Mouse (Mus musculus) hindbrain, embryonic 15.5 days (tissue): ENCODE measurements around the gene Sytl2. TPM values are rescaled to one million over a fixed set of nuclear protein-coding genes. Genes with fewer than 3 reads are reported as not detected.

Experiments used
- ATAC-seq: fragments of 200-750 bp; cut with Nextera tagmentation; 2 replicates; pipeline ENCODE4 v1.8.0; 2017; ENCODE audit warnings: low read depth, moderate number of reproducible peaks, moderate TSS enrichment; ENCODE audit not compliant: low FRiP score
- H3K27ac ChIP-seq: fragments of 300-500 bp; sonication (generic); replicated peaks from 2 replicates; pipeline ENCODE4 v1.5.1; 2015; ENCODE audit warnings: mild to moderate bottlenecking, inconsistent platforms
- H3K27me3 ChIP-seq: fragments of 300-500 bp; sonication (generic); 2 replicates; pipeline ENCODE4 v1.6.1; 2015; ENCODE audit warnings: control low read depth, inconsistent platforms
- H3K36me3 ChIP-seq: fragments of 300-500 bp; sonication (generic); 2 replicates; pipeline ENCODE4 v1.6.1; 2015; ENCODE audit warnings: control low read depth, inconsistent platforms
- H3K4me1 ChIP-seq: fragments of 300-500 bp; sonication (generic); replicated peaks from 2 replicates; pipeline ENCODE4 v1.6.1; 2015; ENCODE audit warnings: control low read depth, inconsistent platforms
- H3K4me2 ChIP-seq: fragments of 300-500 bp; sonication (generic); 2 replicates; pipeline ENCODE4 v1.6.1; 2015; ENCODE audit warnings: moderate library complexity, mild to moderate bottlenecking, inconsistent platforms
- H3K4me3 ChIP-seq: fragments of 300-500 bp; sonication (generic); 2 replicates; pipeline ENCODE4 v1.5.1; 2015; ENCODE audit warnings: mild to moderate bottlenecking, inconsistent platforms
- H3K9ac ChIP-seq: fragments of 300-500 bp; sonication (generic); 2 replicates; pipeline ENCODE4 v1.6.1; 2015; ENCODE audit warnings: inconsistent platforms
- H3K9me3 ChIP-seq: fragments of 300-500 bp; sonication (generic); 2 replicates; pipeline ENCODE4 v1.6.1; 2016; ENCODE audit warnings: control low read depth, inconsistent platforms
- WGBS: fragments of 180-500 bp; shearing (Covaris S2); methylation state at CpG from one replicate; pipeline ENCODE4 v1.1.7; 2015; 5-methylcytosine and 5-hydroxymethylcytosine counted together
- polyA plus RNA-seq: library from polyadenylated mRNA; unstranded; fragments of >200 nt; fragmentation: Nextera tagmentation; extraction: Ambion mirVana; gene quantifications from 2 replicates; pipeline ENCODE4 v1.2.1, GENCODE M21; 2015

The Sytl2 gene
- polyA plus RNA-seq, 1 experiment from 2014 or later, result 8.5 TPM

- no peak overlapping the region for H3K4me2 ChIP-seq
- H3K27ac ChIP-seq, result no peak overlapping the region
- H3K9me3 ChIP-seq, result no peaks in the 10 kb centered on the region
- no peaks in the 10 kb centered on the region for H3K36me3 ChIP-seq
- no peak overlapping the region for H3K9ac ChIP-seq
- ATAC-seq, result no peak
- no peaks in the 10 kb centered on the region for H3K27me3 ChIP-seq
- no peak overlapping the region for H3K4me3 ChIP-seq
- no peaks in the 10 kb centered on the region for H3K4me1 ChIP-seq
- WGBS, result 64% methylated on average over 11 of the region's 11 CpGs
Measured at GRCm38 (mm10) chr7:90280274-90280875, 21.7 kb upstream of the Sytl2 start.

- H3K4me1 ChIP-seq, result no peaks in the 10 kb centered on the region
- no peaks in the 10 kb centered on the region for H3K9me3 ChIP-seq
- no peaks in the 10 kb centered on the region for H3K27me3 ChIP-seq
- ATAC-seq, result no peak
- no peak overlapping the region for H3K4me2 ChIP-seq
- WGBS, result 72% methylated on average over 8 of the region's 8 CpGs
- H3K27ac ChIP-seq, result no peak overlapping the region
- no peak overlapping the region for H3K9ac ChIP-seq
- no peak overlapping the region for H3K4me3 ChIP-seq
- H3K36me3 ChIP-seq, result no peaks in the 10 kb centered on the region
Measured at GRCm38 (mm10) chr7:90280878-90281277, 21.2 kb upstream of the Sytl2 start.

- Histone ChIP-seq H3K4me1 (no peaks in the 10 kb centered on the region), H3K36me3 (no peaks in the 10 kb centered on the region), H3K4me2 (no peak overlapping the region), H3K4me3 (no peak overlapping the region), H3K9me3 (no peaks in the 10 kb centered on the region), H3K27ac (no peak overlapping the region), H3K27me3 (no peaks in the 10 kb centered on the region), H3K9ac (no peak overlapping the region)
- 87% methylated on average over 11 of the region's 11 CpGs for WGBS
- ATAC-seq, result no peak
Measured at GRCm38 (mm10) chr7:90281759-90282546, 20.1 kb upstream of the Sytl2 start.

- Histone ChIP-seq H3K27me3 (no peaks in the 10 kb centered on the region), H3K4me2 (no peak overlapping the region), H3K27ac (no peak overlapping the region), H3K9ac (no peak overlapping the region), H3K36me3 (no peaks in the 10 kb centered on the region), H3K4me1 (no peaks in the 10 kb centered on the region), H3K4me3 (no peak overlapping the region), H3K9me3 (no peaks in the 10 kb centered on the region)
- WGBS, result 91% methylated on average over 1 of the region's 1 CpGs
- no peak for ATAC-seq
Measured at GRCm38 (mm10) chr7:90282786-90283185, 19.3 kb upstream of the Sytl2 start.

GRCm38 (mm10) chr7:90284793-90285192, 17.3 kb upstream of the Sytl2 start:
- Histone ChIP-seq H3K27me3 (no peaks in the 10 kb centered on the region), H3K9ac (no peak overlapping the region), H3K4me1 (no peaks in the 10 kb centered on the region), H3K36me3 (no peaks in the 10 kb centered on the region), H3K27ac (no peak overlapping the region), H3K4me2 (no peak overlapping the region), H3K4me3 (no peak overlapping the region), H3K9me3 (no peaks in the 10 kb centered on the region)
- no peak for ATAC-seq
- WGBS, result 65% methylated on average over 7 of the region's 7 CpGs

- no peaks in the 10 kb centered on the region for H3K9me3 ChIP-seq
- WGBS, result 87% methylated on average over 6 of the region's 6 CpGs
Measured at GRCm38 (mm10) chr7:90291885-90292284, 10.2 kb upstream of the Sytl2 start.

GRCm38 (mm10) chr7:90302647-90303552, 848 bp downstream of the Sytl2 start:
- WGBS, result 6% methylated on average over 27 of the region's 27 CpGs
- ATAC-seq, result peak; percentile 62; the same call in 1 of the 2 replicates
- Histone ChIP-seq H3K9me3 (no peaks in the 10 kb centered on the region), H3K27ac (no peak overlapping the region), H3K4me3 (peak overlapping the region; percentile 60), H3K36me3 (no peaks in the 10 kb centered on the region), H3K4me1 (peaks cover 9% of the 10 kb centered on the region; the same call in 1 of the 2 replicates), H3K9ac (peak overlapping the region; percentile 49), H3K4me2 (peak overlapping the region; percentile 97), H3K27me3 (peaks cover 19% of the 10 kb centered on the region; the same call in 1 of the 2 replicates)

More at GRCm38 (mm10) chr7:90291885-90292284, 10.2 kb upstream of the Sytl2 start:
- Histone ChIP-seq H3K36me3 (no peaks in the 10 kb centered on the region), H3K4me1 (no peaks in the 10 kb centered on the region), H3K27me3 (no peaks in the 10 kb centered on the region), H3K4me3 (no peak overlapping the region), H3K27ac (no peak overlapping the region), H3K4me2 (no peak overlapping the region), H3K9ac (no peak overlapping the region)
- ATAC-seq, result no peak

GRCm38 (mm10) chr7:90306079-90306478, 4.0 kb downstream of the Sytl2 start:
- Histone ChIP-seq H3K4me1 (peaks cover 9% of the 10 kb centered on the region; the same call in 1 of the 2 replicates), H3K36me3 (no peaks in the 10 kb centered on the region), H3K9ac (no peak overlapping the region), H3K4me2 (no peak overlapping the region), H3K27me3 (peaks cover 10% of the 10 kb centered on the region; the same call in 1 of the 2 replicates), H3K4me3 (no peak overlapping the region), H3K27ac (no peak overlapping the region), H3K9me3 (no peaks in the 10 kb centered on the region)
- WGBS, result 9% methylated on average over 3 of the region's 3 CpGs
- no peak for ATAC-seq

GRCm38 (mm10) chr7:90306968-90307367, 4.9 kb downstream of the Sytl2 start:
- H3K27me3 ChIP-seq, result peaks cover 8% of the 10 kb centered on the region; the same call in 1 of the 2 replicates
- no peak overlapping the region for H3K9ac ChIP-seq
- no peak overlapping the region for H3K27ac ChIP-seq
- H3K4me3 ChIP-seq, result no peak overlapping the region
- H3K4me1 ChIP-seq, result peaks cover 9% of the 10 kb centered on the region; the same call in 1 of the 2 replicates
- ATAC-seq, result no peak
- H3K4me2 ChIP-seq, result no peak overlapping the region
- no peaks in the 10 kb centered on the region for H3K36me3 ChIP-seq
- no peaks in the 10 kb centered on the region for H3K9me3 ChIP-seq
- WGBS, result 88% methylated on average over 1 of the region's 1 CpGs

GRCm38 (mm10) chr7:90308003-90308402, 6.0 kb downstream of the Sytl2 start:
- Histone ChIP-seq H3K9ac (no peak overlapping the region), H3K27ac (no peak overlapping the region), H3K4me3 (no peak overlapping the region), H3K27me3 (peaks cover 2% of the 10 kb centered on the region; the same call in 1 of the 2 replicates), H3K36me3 (no peaks in the 10 kb centered on the region), H3K4me1 (peaks cover 2% of the 10 kb centered on the region; the same call in 1 of the 2 replicates), H3K4me2 (no peak overlapping the region), H3K9me3 (no peaks in the 10 kb centered on the region)
- ATAC-seq, result no peak
- 62% methylated on average over 6 of the region's 6 CpGs for WGBS

- no peak for ATAC-seq
Measured at GRCm38 (mm10) chr7:90312151-90312883, 10.3 kb downstream of the Sytl2 start.

More at GRCm38 (mm10) chr7:90312151-90312883, 10.3 kb downstream of the Sytl2 start:
- Histone ChIP-seq H3K27ac (no peak overlapping the region), H3K9me3 (no peaks in the 10 kb centered on the region), H3K4me3 (no peak overlapping the region), H3K4me2 (no peak overlapping the region), H3K4me1 (no peaks in the 10 kb centered on the region), H3K9ac (no peak overlapping the region), H3K27me3 (no peaks in the 10 kb centered on the region), H3K36me3 (no peaks in the 10 kb centered on the region)
- WGBS, result 82% methylated on average over 7 of the region's 7 CpGs
